Mouse (Mus musculus) kidney, postnatal 0 days (tissue): ENCODE measurements around the gene Nsun3. TPM values are rescaled to one million over a fixed set of nuclear protein-coding genes. Genes with fewer than 3 reads are reported as not detected.
A peak's percentile ranks its signal among the peaks of the same experiment; 100 is the strongest.

Experiments
- ATAC-seq: fragments of 200-750 bp; cut with Nextera tagmentation; replicated peaks from 2 replicates; pipeline ENCODE4 v1.8.0; 2017; ENCODE audit warnings: low read depth, moderate number of reproducible peaks, moderate TSS enrichment, moderate library complexity; ENCODE audit not compliant: low FRiP score
- DNase-seq: peaks from one replicate; pipeline ENCODE4 v3.0.0-alpha.2; 2016; ENCODE audit warnings: low spot score
- H3K27ac ChIP-seq: fragments of 300-500 bp; sonication (generic); 2 replicates; pipeline ENCODE4 v1.5.1; 2014; ENCODE audit warnings: mild to moderate bottlenecking
- H3K27me3 ChIP-seq: fragments of 300-500 bp; sonication (generic); 2 replicates; pipeline ENCODE4 v1.6.1; 2014; ENCODE audit warnings: low read length, mixed read lengths; ENCODE audit not compliant: insufficient read depth
- H3K36me3 ChIP-seq: fragments of 300-500 bp; sonication (generic); 2 replicates; pipeline ENCODE4 v1.6.1; 2014; ENCODE audit warnings: low read length, mixed read lengths; ENCODE audit not compliant: insufficient read depth
- H3K4me1 ChIP-seq: fragments of 300-500 bp; sonication (generic); replicated peaks from 2 replicates; pipeline ENCODE4 v1.6.1; 2014; ENCODE audit warnings: antibody characterized with exemption, low read length, mixed read lengths; ENCODE audit not compliant: insufficient read depth
- H3K4me2 ChIP-seq: fragments of 300-500 bp; sonication (generic); 2 replicates; pipeline ENCODE4 v1.6.1; 2014; ENCODE audit warnings: mild to moderate bottlenecking, low read length, moderate library complexity, mixed read lengths
- H3K4me3 ChIP-seq: fragments of 300-500 bp; sonication (generic); replicated peaks from 2 replicates; pipeline ENCODE4 v1.5.1; 2014; ENCODE audit warnings: low read depth, low read length
- H3K9ac ChIP-seq: fragments of 300-500 bp; sonication (generic); 2 replicates; pipeline ENCODE4 v1.6.1; 2014; ENCODE audit warnings: low read depth, low read length
- H3K9me3 ChIP-seq: fragments of 300-500 bp; sonication (generic); replicated peaks from 2 replicates; pipeline ENCODE4 v1.6.1; 2016; ENCODE audit warnings: low read length, inconsistent platforms, mixed read lengths
- CTCF ChIP-seq: IDR thresholded peaks from 2 replicates; pipeline ENCODE4 v1.5.1; 2016; ENCODE audit warnings: antibody characterized with exemption, low read depth, mild to moderate bottlenecking, moderate library complexity
- WGBS: fragments of 180-500 bp; shearing (Covaris S2); extraction: QIAGEN DNeasy Blood & Tissue Kit; methylation state at CpG from one replicate; pipeline ENCODE4 v1.1.7; 2014; 5-methylcytosine and 5-hydroxymethylcytosine counted together
- polyA plus RNA-seq: library from polyadenylated mRNA; unstranded; fragments of >200 nt; fragmentation: Nextera tagmentation; extraction: Ambion mirVana; gene quantifications from 2 replicates; pipeline ENCODE4 v1.2.1, GENCODE M21; 2015

Gene Nsun3
- polyA plus RNA-seq, 1 experiment from 2014 or later, result 8.2 TPM

GRCm38 (mm10) chr16:62799426-62799825, 12.8 kb upstream of the Nsun3 start:
- H3K9me3 ChIP-seq, result no peaks in the 10 kb centered on the region
- no peak overlapping the region for H3K9ac ChIP-seq
- 91% methylated on average over 4 of the region's 4 CpGs for WGBS
- ATAC-seq, result no peak
- DNase-seq, result no peak
- peaks cover 11% of the 10 kb centered on the region; the same call in 1 of the 2 replicates for H3K36me3 ChIP-seq
- TF ChIP-seq CTCF, result no peak
- H3K27ac ChIP-seq, result no peak overlapping the region
- H3K4me1 ChIP-seq, result no peaks in the 10 kb centered on the region
- H3K4me2 ChIP-seq, result no peak overlapping the region
- no peaks in the 10 kb centered on the region for H3K27me3 ChIP-seq
- no peak overlapping the region for H3K4me3 ChIP-seq

GRCm38 (mm10) chr16:62798808-62799207, 12.2 kb upstream of the Nsun3 start:
- H3K9ac ChIP-seq, result no peak overlapping the region
- TF ChIP-seq CTCF, result no peak
- H3K4me2 ChIP-seq, result no peak overlapping the region
- H3K9me3 ChIP-seq, result no peaks in the 10 kb centered on the region
- no peak overlapping the region for H3K27ac ChIP-seq
- H3K36me3 ChIP-seq, result peaks cover 11% of the 10 kb centered on the region; the same call in 1 of the 2 replicates
- ATAC-seq (no peak), DNase-seq (no peak)
- no peak overlapping the region for H3K4me3 ChIP-seq
- no peaks in the 10 kb centered on the region for H3K27me3 ChIP-seq
- 94% methylated on average over 3 of the region's 3 CpGs for WGBS
- H3K4me1 ChIP-seq, result no peaks in the 10 kb centered on the region

GRCm38 (mm10) chr16:62796608-62797007, 10.0 kb upstream of the Nsun3 start:
- Histone ChIP-seq H3K9ac (no peak overlapping the region), H3K36me3 (0 out of 2 replicates have a peak, but pooled peaks cover 7% of the 10 kb centered on the region), H3K27ac (no peak overlapping the region), H3K27me3 (no peaks in the 10 kb centered on the region), H3K4me3 (no peak overlapping the region), H3K4me2 (no peak overlapping the region), H3K4me1 (no peaks in the 10 kb centered on the region), H3K9me3 (no peaks in the 10 kb centered on the region)
- ATAC-seq, result no peak
- WGBS, result 82% methylated on average over 1 of the region's 1 CpGs
- no peak for DNase-seq
- TF ChIP-seq CTCF, result no peak

- ATAC-seq (no peak), DNase-seq (peak; percentile 29)
- H3K36me3 ChIP-seq, result no peaks in the 10 kb centered on the region
- 0 out of 2 replicates have a peak, but pooled peaks cover 10% of the 10 kb centered on the region for H3K4me1 ChIP-seq
- H3K4me2 ChIP-seq, result no peak overlapping the region
- 60% methylated on average over 5 of the region's 5 CpGs for WGBS
- H3K27ac ChIP-seq, result no peak overlapping the region
- no peak overlapping the region for H3K9ac ChIP-seq
- H3K9me3 ChIP-seq, result no peaks in the 10 kb centered on the region
- H3K27me3 ChIP-seq, result no peaks in the 10 kb centered on the region
- H3K4me3 ChIP-seq, result no peak overlapping the region
- peak; percentile 69 for TF ChIP-seq CTCF
Observed at GRCm38 (mm10) chr16:62782229-62782628, 4.4 kb downstream of the Nsun3 start.

DNA sequence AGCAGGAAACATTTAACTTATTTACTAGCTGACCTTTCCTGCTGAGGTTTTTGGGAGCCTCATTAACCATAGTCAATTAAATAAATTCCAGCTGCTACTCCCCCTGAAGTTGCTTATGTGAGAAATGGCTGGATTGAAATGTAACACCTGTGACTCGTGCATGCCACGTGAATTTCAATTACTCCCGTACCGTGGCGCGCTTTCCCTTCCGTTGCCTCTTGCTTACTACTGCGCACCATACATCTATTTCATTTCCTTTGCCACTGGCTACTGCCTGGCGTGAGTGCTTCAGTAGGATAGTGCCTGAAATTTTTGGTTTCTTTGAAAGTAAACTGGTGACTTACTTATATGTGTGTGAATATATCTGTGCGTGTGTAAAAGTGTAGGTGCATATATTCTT, 8.3 kb downstream of the Nsun3 start:
- no peak overlapping the region for H3K9ac ChIP-seq
- H3K27ac ChIP-seq, result no peak overlapping the region
- ATAC-seq (peak; percentile 40; the same call in 1 of the 2 replicates), DNase-seq (peak; percentile 45)
- no peak overlapping the region for H3K4me3 ChIP-seq
- H3K27me3 ChIP-seq, result no peaks in the 10 kb centered on the region
- no peaks in the 10 kb centered on the region for H3K36me3 ChIP-seq
- 35% methylated on average over 10 of the region's 10 CpGs for WGBS
- H3K4me1 ChIP-seq, result no peaks in the 10 kb centered on the region
- H3K9me3 ChIP-seq, result no peaks in the 10 kb centered on the region
- no peak overlapping the region for H3K4me2 ChIP-seq
- no peak for TF ChIP-seq CTCF

GRCm38 (mm10) chr16:62776034-62776433, 10.6 kb downstream of the Nsun3 start:
- Histone ChIP-seq H3K4me3 (no peak overlapping the region), H3K9me3 (no peaks in the 10 kb centered on the region), H3K27me3 (no peaks in the 10 kb centered on the region), H3K27ac (no peak overlapping the region), H3K4me2 (no peak overlapping the region), H3K9ac (no peak overlapping the region), H3K36me3 (no peaks in the 10 kb centered on the region), H3K4me1 (no peaks in the 10 kb centered on the region)
- DNase-seq (no peak), ATAC-seq (0 out of 2 replicates have a peak, but pooled peaks have one; percentile 33)
- no peak for TF ChIP-seq CTCF
- 93% methylated on average over 11 of the region's 11 CpGs for WGBS

GRCm38 (mm10) chr16:62773462-62773861, 13.2 kb downstream of the Nsun3 start:
- no peaks in the 10 kb centered on the region for H3K36me3 ChIP-seq
- DNase-seq, result no peak
- no peak overlapping the region for H3K9ac ChIP-seq
- no peak overlapping the region for H3K27ac ChIP-seq
- no peak overlapping the region for H3K4me2 ChIP-seq
- H3K4me3 ChIP-seq, result no peak overlapping the region
- H3K4me1 ChIP-seq, result no peaks in the 10 kb centered on the region
- WGBS, result 82% methylated on average over 4 of the region's 4 CpGs
- H3K27me3 ChIP-seq, result no peaks in the 10 kb centered on the region
- no peaks in the 10 kb centered on the region for H3K9me3 ChIP-seq
- peak; percentile 40; the same call in 1 of the 2 replicates for TF ChIP-seq CTCF
- ATAC-seq, result no peak
